Mouse (Mus musculus) intestine, embryonic 16.5 days (tissue): ENCODE data around the gene Snx29. TPM values are rescaled to one million over a fixed set of nuclear protein-coding genes. Genes with fewer than 3 reads are reported as not detected.

Source experiments
- ATAC-seq: fragments of 200-750 bp; cut with Nextera tagmentation; 2 replicates; pipeline ENCODE4 v1.8.0; 2017; ENCODE audit warnings: moderate TSS enrichment, moderate library complexity
- H3K27ac ChIP-seq: fragments of 300-500 bp; sonication (generic); 2 replicates; pipeline ENCODE4 v1.5.1; 2014; ENCODE audit warnings: mild to moderate bottlenecking, low read length
- H3K27me3 ChIP-seq: fragments of 300-500 bp; sonication (generic); replicated peaks from 2 replicates; pipeline ENCODE4 v1.6.1; 2014; ENCODE audit warnings: low read length, control low read depth, mixed read lengths; ENCODE audit not compliant: control insufficient read depth, insufficient read depth
- H3K36me3 ChIP-seq: fragments of 300-500 bp; sonication (generic); 2 replicates; pipeline ENCODE4 v1.6.1; 2014; ENCODE audit warnings: low read length, control low read depth; ENCODE audit not compliant: control insufficient read depth, insufficient read depth
- H3K4me1 ChIP-seq: fragments of 300-500 bp; sonication (generic); 2 replicates; pipeline ENCODE4 v1.6.1; 2014; ENCODE audit warnings: low read length, control low read depth, mixed read lengths; ENCODE audit not compliant: control insufficient read depth, insufficient read depth
- H3K4me2 ChIP-seq: fragments of 300-500 bp; sonication (generic); 2 replicates; pipeline ENCODE4 v1.6.1; 2014; ENCODE audit warnings: low read depth, low read length, control low read depth
- H3K4me3 ChIP-seq: fragments of 300-500 bp; sonication (generic); 2 replicates; pipeline ENCODE4 v1.5.1; 2014; ENCODE audit warnings: mild to moderate bottlenecking, low read length
- H3K9ac ChIP-seq: fragments of 300-500 bp; sonication (generic); 2 replicates; pipeline ENCODE4 v1.6.1; 2014; ENCODE audit warnings: low read depth, low read length
- H3K9me3 ChIP-seq: fragments of 300-500 bp; sonication (generic); 2 replicates; pipeline ENCODE4 v1.6.1; 2016; ENCODE audit warnings: low read length, control low read depth; ENCODE audit not compliant: control insufficient read depth
- whole genome bisulfite sequencing: fragments of 180-500 bp; shearing (Covaris S2); extraction: QIAGEN DNeasy Blood & Tissue Kit; methylation state at CpG from one replicate; pipeline ENCODE4 v1.1.7; 2014; 5-methylcytosine and 5-hydroxymethylcytosine counted together
- polyA plus RNA-seq: library from polyadenylated mRNA; unstranded; fragments of >200 nt; fragmentation: Nextera tagmentation; extraction: Ambion mirVana; gene quantifications from 2 replicates; pipeline ENCODE4 v1.2.1, GENCODE M21; 2015

Gene Snx29
- polyA plus RNA-seq, 1 experiment from 2014 or later: 6.3 TPM

GRCm38 (mm10) chr16:11690756-11691155 lies 368.0 kb downstream of the Snx29 start:
- Histone ChIP-seq H3K27ac (no peak overlapping the region), H3K9me3 (no peaks in the 10 kb centered on the region), H3K9ac (no peak overlapping the region), H3K27me3 (no peaks in the 10 kb centered on the region), H3K4me3 (no peak overlapping the region), H3K4me2 (no peak overlapping the region), H3K36me3 (no peaks in the 10 kb centered on the region), H3K4me1 (no peaks in the 10 kb centered on the region)
- no peak for ATAC-seq
- 53% methylated on average over 4 of the region's 4 CpGs for WGBS

- H3K4me1 ChIP-seq: no peaks in the 10 kb centered on the region
- 55% methylated on average over 9 of the region's 9 CpGs for WGBS
- 0 out of 2 replicates have a peak, but pooled peaks have one; percentile 18 for ATAC-seq
These were observed 368.9 kb downstream of the Snx29 start for GRCm38 (mm10) chr16:11691487-11692200.

GRCm38 (mm10) chr16:11692744-11693143 lies 370.0 kb downstream of the Snx29 start:
- no peaks in the 10 kb centered on the region for H3K4me1 ChIP-seq
- H3K27ac ChIP-seq: no peak overlapping the region
- no peaks in the 10 kb centered on the region for H3K36me3 ChIP-seq
- H3K27me3 ChIP-seq: no peaks in the 10 kb centered on the region
- no peak for ATAC-seq
- no peak overlapping the region for H3K4me2 ChIP-seq
- 60% methylated on average over 5 of the region's 5 CpGs for WGBS
- H3K9me3 ChIP-seq: no peaks in the 10 kb centered on the region
- H3K4me3 ChIP-seq: no peak overlapping the region
- H3K9ac ChIP-seq: no peak overlapping the region

More at GRCm38 (mm10) chr16:11691487-11692200, 368.9 kb downstream of the Snx29 start:
- Histone ChIP-seq H3K9ac (no peak overlapping the region), H3K9me3 (no peaks in the 10 kb centered on the region), H3K4me3 (no peak overlapping the region), H3K4me2 (no peak overlapping the region), H3K27ac (no peak overlapping the region), H3K36me3 (no peaks in the 10 kb centered on the region), H3K27me3 (no peaks in the 10 kb centered on the region)

DNA sequence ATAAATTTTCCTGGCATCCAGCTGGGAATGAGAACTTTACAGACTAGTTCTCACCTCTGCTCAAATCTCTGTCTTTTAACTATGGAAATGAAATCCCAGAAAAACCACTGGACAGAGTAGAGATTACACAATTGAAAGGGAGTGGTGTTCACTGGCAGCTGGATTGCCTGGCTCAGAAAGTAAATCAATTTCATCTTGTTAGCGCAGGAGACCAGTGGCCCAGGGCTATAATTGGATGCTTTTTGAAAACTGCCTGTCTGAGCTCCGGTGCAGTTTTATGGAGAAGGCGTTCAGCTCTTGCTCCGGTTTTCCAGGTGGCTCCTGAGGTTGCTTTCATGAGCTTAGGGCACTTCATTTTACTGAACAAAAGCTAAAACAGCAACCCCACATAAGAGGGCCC lies 371.7 kb downstream of the Snx29 start:
- Histone ChIP-seq H3K27me3 (no peaks in the 10 kb centered on the region), H3K9me3 (no peaks in the 10 kb centered on the region), H3K4me2 (no peak overlapping the region), H3K36me3 (no peaks in the 10 kb centered on the region), H3K4me3 (no peak overlapping the region), H3K27ac (no peak overlapping the region), H3K9ac (no peak overlapping the region), H3K4me1 (no peaks in the 10 kb centered on the region)
- no peak for ATAC-seq
- 73% methylated on average over 4 of the region's 4 CpGs for WGBS

DNA sequence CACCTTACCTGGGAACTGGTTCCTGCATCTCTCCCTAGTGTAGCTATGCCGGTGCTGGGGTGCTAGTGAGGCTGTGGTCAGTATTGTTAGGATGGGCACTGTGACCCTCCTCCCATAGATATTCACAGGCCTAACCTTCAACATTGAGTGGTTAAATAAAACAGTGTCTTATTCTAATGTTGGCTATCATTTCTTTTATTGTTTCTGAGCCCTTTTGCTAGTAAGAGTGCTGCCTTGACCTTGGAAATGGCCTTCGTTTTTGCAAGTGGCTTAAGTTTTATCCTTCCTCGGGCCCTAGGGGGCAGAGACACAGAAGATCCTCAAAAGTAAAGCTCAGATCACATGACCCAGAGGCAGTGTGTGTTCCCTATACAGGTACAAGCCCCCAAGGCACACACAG lies 374.1 kb downstream of the Snx29 start:
- Histone ChIP-seq H3K27me3 (no peaks in the 10 kb centered on the region), H3K4me2 (no peak overlapping the region), H3K36me3 (no peaks in the 10 kb centered on the region), H3K9ac (no peak overlapping the region), H3K9me3 (no peaks in the 10 kb centered on the region), H3K4me1 (no peaks in the 10 kb centered on the region), H3K4me3 (no peak overlapping the region), H3K27ac (no peak overlapping the region)
- 79% methylated on average over 3 of the region's 3 CpGs for WGBS
- no peak for ATAC-seq

GRCm38 (mm10) chr16:11697710-11698357 lies 375.1 kb downstream of the Snx29 start:
- H3K27me3 ChIP-seq: no peaks in the 10 kb centered on the region
- H3K4me1 ChIP-seq: no peaks in the 10 kb centered on the region
- no peaks in the 10 kb centered on the region for H3K36me3 ChIP-seq
- H3K9ac ChIP-seq: no peak overlapping the region
- H3K27ac ChIP-seq: no peak overlapping the region
- H3K4me3 ChIP-seq: no peak overlapping the region
- peak; percentile 50; the same call in 1 of the 2 replicates for ATAC-seq
- WGBS: 70% methylated on average over 8 of the region's 8 CpGs
- no peak overlapping the region for H3K4me2 ChIP-seq
- H3K9me3 ChIP-seq: no peaks in the 10 kb centered on the region

DNA sequence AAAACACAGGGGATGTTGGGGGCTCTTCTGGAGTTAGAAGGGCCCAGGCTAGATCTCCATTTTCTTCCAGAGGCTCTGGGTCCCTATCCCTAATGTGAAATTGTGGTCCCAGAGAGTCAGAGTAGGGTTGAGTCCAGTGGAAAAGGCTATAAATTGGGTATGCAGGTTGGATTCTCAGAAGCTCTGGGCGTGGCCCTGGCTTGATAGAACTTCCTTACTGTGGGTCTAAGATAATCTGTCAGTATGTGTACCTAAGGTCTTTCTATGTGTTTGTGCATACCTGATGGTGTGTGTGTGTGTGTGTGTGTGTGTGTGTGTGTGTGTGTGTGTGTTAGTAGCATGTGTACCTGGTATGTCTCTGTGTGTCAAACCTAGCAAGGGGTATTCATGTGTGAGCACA lies 378.9 kb downstream of the Snx29 start:
- WGBS: 75% methylated on average over 1 of the region's 1 CpGs
- H3K9ac ChIP-seq: no peak overlapping the region
- no peaks in the 10 kb centered on the region for H3K9me3 ChIP-seq
- no peaks in the 10 kb centered on the region for H3K27me3 ChIP-seq
- no peak for ATAC-seq
- H3K4me2 ChIP-seq: no peak overlapping the region
- H3K4me1 ChIP-seq: no peaks in the 10 kb centered on the region
- H3K4me3 ChIP-seq: no peak overlapping the region
- no peaks in the 10 kb centered on the region for H3K36me3 ChIP-seq
- no peak overlapping the region for H3K27ac ChIP-seq

DNA sequence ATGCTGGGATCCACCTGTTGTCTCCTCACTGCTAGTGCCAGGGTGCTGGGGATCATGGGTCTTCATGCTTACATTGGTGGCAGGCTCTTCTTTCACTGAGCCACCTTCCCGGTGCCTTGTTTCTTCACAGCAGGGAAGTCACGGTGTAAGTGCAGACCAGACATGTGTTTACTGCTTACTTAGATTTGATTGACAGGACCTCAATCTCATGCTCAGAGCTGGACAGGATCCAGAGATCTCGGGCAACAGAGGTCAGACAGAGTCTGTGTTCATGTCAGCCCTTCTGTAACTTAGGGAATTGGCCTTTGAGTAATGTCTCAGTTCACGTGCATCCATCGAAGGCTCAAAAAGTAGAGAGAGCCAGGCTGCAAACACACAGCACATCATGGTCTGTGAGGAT lies 381.4 kb downstream of the Snx29 start:
- no peak for ATAC-seq
- Histone ChIP-seq H3K4me2 (no peak overlapping the region), H3K4me1 (no peaks in the 10 kb centered on the region), H3K9ac (no peak overlapping the region), H3K36me3 (no peaks in the 10 kb centered on the region), H3K9me3 (no peaks in the 10 kb centered on the region), H3K4me3 (no peak overlapping the region), H3K27me3 (no peaks in the 10 kb centered on the region), H3K27ac (no peak overlapping the region)
- 62% methylated on average over 5 of the region's 5 CpGs for WGBS

DNA sequence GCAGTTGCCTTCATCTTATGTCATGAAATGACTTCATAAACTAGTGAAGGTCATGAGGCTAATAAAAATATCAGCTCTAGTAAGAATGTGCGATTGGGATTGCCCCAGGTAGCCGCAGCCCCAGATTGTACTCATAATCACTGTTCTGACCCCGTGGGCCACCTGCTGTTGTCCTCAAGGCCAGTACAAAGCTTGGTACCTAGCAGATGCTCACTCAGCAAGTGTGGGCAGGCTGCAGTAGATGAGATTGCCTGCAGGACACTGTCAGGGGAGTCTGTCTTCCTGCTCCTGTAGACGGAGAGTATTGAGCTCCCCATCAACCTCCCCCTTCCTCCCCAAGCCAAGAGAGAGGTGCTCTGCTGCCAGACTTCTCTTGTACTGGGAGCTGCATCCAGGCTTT lies 382.7 kb downstream of the Snx29 start:
- Histone ChIP-seq H3K4me1 (0 out of 2 replicates have a peak, but pooled peaks cover 4% of the 10 kb centered on the region), H3K4me2 (no peak overlapping the region), H3K9me3 (no peaks in the 10 kb centered on the region), H3K4me3 (no peak overlapping the region), H3K27ac (no peak overlapping the region), H3K27me3 (no peaks in the 10 kb centered on the region), H3K36me3 (no peaks in the 10 kb centered on the region), H3K9ac (no peak overlapping the region)
- 68% methylated on average over 4 of the region's 4 CpGs for WGBS
- no peak for ATAC-seq
